Mouse (Mus musculus) MEL (cell line): ENCODE results near the gene Spx.

ENCODE experiments used
- CTCF ChIP-seq, 3 experiments: IDR thresholded peaks in 2 of 3; conservative IDR thresholded peaks in 1 of 3; 2 replicates each; pipeline ENCODE4 v1.5.1; 2011 to 2012; ENCODE audit warnings: low read length in 3 of 3, low read depth in 2 of 3, mild to moderate bottlenecking in 2 of 3, improper control_type of control experiment in 1 of 3, inconsistent platforms in 1 of 3, mixed read lengths in 1 of 3, moderate library complexity in 1 of 3; ENCODE audit not compliant: control insufficient read depth in 1 of 3, insufficient read depth in 1 of 3, poor library complexity in 1 of 3, severe bottlenecking in 1 of 3
- EP300 ChIP-seq, 2 experiments: IDR thresholded peaks; 2 replicates each; pipeline ENCODE4 v1.6.1; 2011; ENCODE audit warnings: improper control_type of control experiment in 2 of 2, low read length in 2 of 2, low read depth in 1 of 2, mild to moderate bottlenecking in 1 of 2
- KAT2A ChIP-seq: conservative IDR thresholded peaks from 2 replicates; pipeline ENCODE4 v1.6.1; 2012; ENCODE audit warnings: low read depth, low read length, improper control_type of control experiment, inconsistent platforms
- MAFK ChIP-seq: IDR thresholded peaks from 2 replicates; pipeline ENCODE4 v1.6.1; 2011; ENCODE audit warnings: low read depth, mild to moderate bottlenecking, low read length, improper control_type of control experiment, borderline replicate concordance
- MYC ChIP-seq: IDR thresholded peaks from 2 replicates; pipeline ENCODE4 v1.6.1; 2011; ENCODE audit warnings: low read depth, mild to moderate bottlenecking, low read length, improper control_type of control experiment, moderate library complexity
- POLR2A ChIP-seq, 2 experiments: IDR thresholded peaks; 2 replicates each; pipeline ENCODE4 v1.6.1; 2011 to 2012; ENCODE audit warnings: low read length in 2 of 2, mild to moderate bottlenecking in 2 of 2, control low read depth in 1 of 2, improper control_type of control experiment in 1 of 2, low read depth in 1 of 2, moderate library complexity in 1 of 2; ENCODE audit not compliant: control insufficient read depth in 1 of 2, insufficient read depth in 1 of 2, poor library complexity in 1 of 2
- POLR2AphosphoS5 ChIP-seq: IDR thresholded peaks from 2 replicates; pipeline ENCODE4 v1.6.1; 2012; ENCODE audit warnings: low read depth, borderline replicate concordance, mild to moderate bottlenecking, inconsistent platforms, low read length, moderate library complexity, mixed read lengths
- RCOR1 ChIP-seq: IDR thresholded peaks from 2 replicates; pipeline ENCODE4 v1.6.1; 2012; ENCODE audit warnings: low read depth, mild to moderate bottlenecking, inconsistent platforms, low read length, improper control_type of control experiment
- TAL1 ChIP-seq: IDR thresholded peaks from 2 replicates; pipeline ENCODE4 v1.6.1; 2012; ENCODE audit warnings: mild to moderate bottlenecking, inconsistent platforms, low read length, moderate library complexity, mixed read lengths
- UBTF ChIP-seq: IDR thresholded peaks from 2 replicates; pipeline ENCODE4 v1.6.1; 2012; ENCODE audit warnings: low read depth, mild to moderate bottlenecking, inconsistent platforms, low read length, improper control_type of control experiment, moderate library complexity, borderline replicate concordance; ENCODE audit not compliant: insufficient read depth
- USF1 ChIP-seq: IDR thresholded peaks from 2 replicates; pipeline ENCODE4 v1.6.1; 2014; ENCODE audit warnings: low read depth, mild to moderate bottlenecking, inconsistent platforms, low read length, improper control_type of control experiment, moderate library complexity
- ZC3H11A ChIP-seq: IDR thresholded peaks from 2 replicates; pipeline ENCODE4 v1.6.1; 2012; ENCODE audit warnings: low read depth, mild to moderate bottlenecking, inconsistent platforms, low read length, improper control_type of control experiment
- ZMIZ1 ChIP-seq: IDR thresholded peaks from 2 replicates; pipeline ENCODE4 v1.6.1; 2012; ENCODE audit warnings: low read depth, mild to moderate bottlenecking, inconsistent platforms, low read length, improper control_type of control experiment, moderate library complexity
- ZNF384 ChIP-seq: IDR thresholded peaks from 2 replicates; pipeline ENCODE4 v1.6.1; 2012; ENCODE audit warnings: low read depth, mild to moderate bottlenecking, inconsistent platforms, low read length, improper control_type of control experiment

GRCm38 (mm10) chr6:142412906-142413491 lies at the start of gene Spx:
- no peak for TF ChIP-seq KAT2A
- TF ChIP-seq ZNF384, result no peak
- TF ChIP-seq POLR2A (IDR thresholded peaks at IDR 0.05; ENCODE audit: control insufficient read depth in 1 of 2, insufficient read depth in 1 of 2, low read depth in 1 of 2, low read length in 2 of 2, poor library complexity in 1 of 2), result no peak
- no peak for TF ChIP-seq MAFK
- TF ChIP-seq UBTF, result no peak
- no peak for TF ChIP-seq RCOR1
- TF ChIP-seq TAL1, result no peak
- TF ChIP-seq MYC, result no peak
- TF ChIP-seq ZC3H11A, result no peak
- TF ChIP-seq USF1, result no peak
- no peak for TF ChIP-seq ZMIZ1
- TF ChIP-seq POLR2AphosphoS5, result no peak
- TF ChIP-seq CTCF (IDR thresholded peaks at IDR 0.05 in 2 of 3, conservative IDR thresholded peaks at IDR 0.05 in 1 of 3; ENCODE audit: control insufficient read depth in 1 of 3, insufficient read depth in 1 of 3, low read depth in 2 of 3, low read length in 3 of 3, poor library complexity in 1 of 3, severe bottlenecking in 1 of 3), result no peak
- no peak for TF ChIP-seq EP300 (IDR thresholded peaks at IDR 0.05; ENCODE audit: low read depth in 1 of 2, low read length in 2 of 2)
